Mouse (Mus musculus) heart, embryonic 16.5 days (tissue): Measurements from ENCODE around the gene Pef1. TPM values are rescaled to one million over a fixed set of nuclear protein-coding genes. Genes with fewer than 3 reads are reported as not detected.

Experiments
- polyA plus RNA-seq: library from polyadenylated mRNA; unstranded; fragments of >200 nt; fragmentation: Nextera tagmentation; extraction: Ambion mirVana; gene quantifications from 2 replicates; pipeline ENCODE4 v1.2.1, GENCODE M21; 2015

The Pef1 gene
- polyA plus RNA-seq, 1 experiment from 2014 or later = 61.9 TPM

Other genes starting within 250 kb of the Pef1 start
- gene Spocd1, start 173.3 kb upstream of the Pef1 start, polyA plus RNA-seq = 0.22 and 0.35 TPM in 2 replicates
- gene Adgrb2, start 117.7 kb upstream of the Pef1 start, polyA plus RNA-seq = 1.0 and 1.2 TPM in 2 replicates
- gene Col16a1, start 54.7 kb upstream of the Pef1 start, polyA plus RNA-seq = 26.6 and 37.7 TPM in 2 replicates
- gene Hcrtr1, start 36.8 kb downstream of the Pef1 start, polyA plus RNA-seq = 0.19 TPM in 1 of 2 replicates, not detected in the other
- 61.2 and 70.6 TPM in 2 replicates for gene Tinagl1, start 72.6 kb downstream of the Pef1 start, polyA plus RNA-seq
- gene Gm853, start 119.8 kb downstream of the Pef1 start, polyA plus RNA-seq = not detected in 2 replicates
- gene Serinc2, start 176.6 kb downstream of the Pef1 start, polyA plus RNA-seq = 5.4 and 6.4 TPM in 2 replicates
- gene Fabp3, start 206.0 kb downstream of the Pef1 start, polyA plus RNA-seq = 1,916 and 1,999 TPM in 2 replicates
- 1.1 and 1.4 TPM in 2 replicates for gene Gm10570, start 206.1 kb downstream of the Pef1 start, polyA plus RNA-seq